Mouse (Mus musculus): Measurements from ENCODE around the gene Cpt1c.

Cpt1c gene

GRCm38 (mm10) chr7:44960512-44960910 is 14.1 kb downstream of the Cpt1c start:
- DNase-seq = no peak

DNA sequence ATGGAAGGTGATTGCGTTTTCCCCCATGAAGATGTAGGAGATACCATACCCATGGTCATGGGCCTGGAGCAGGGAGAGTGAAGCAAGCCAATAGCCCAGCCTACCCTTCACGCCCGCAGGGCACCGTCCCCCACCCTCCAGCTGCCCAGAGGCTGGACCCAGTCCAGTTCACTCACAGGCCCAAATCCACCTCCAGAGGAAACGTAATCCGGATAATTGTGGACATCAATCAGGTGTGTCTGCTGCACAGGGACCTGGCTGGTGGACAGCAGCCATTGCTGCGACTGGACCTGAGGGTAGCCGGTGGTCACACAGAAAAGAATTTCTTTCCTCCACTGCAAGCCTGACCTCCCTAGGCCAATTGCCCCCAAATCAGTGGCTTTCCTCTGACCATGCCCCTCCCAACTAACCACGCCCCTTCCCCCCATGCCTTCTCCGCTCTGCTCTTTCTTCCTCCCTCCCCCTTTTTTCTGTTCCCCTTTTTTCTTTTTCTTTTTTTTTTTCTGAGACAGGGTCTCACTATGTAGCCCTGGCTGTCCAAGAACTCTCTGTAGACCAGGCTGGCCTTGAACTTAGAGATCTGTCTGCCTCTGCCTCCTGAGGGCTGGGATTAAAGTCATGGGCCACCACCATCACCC is 14.7 kb downstream of the Cpt1c start:
- no peak for DNase-seq

- no peak for DNase-seq
Observed at GRCm38 (mm10) chr7:44959281-44959680, 15.4 kb downstream of the Cpt1c start.

- peak; percentile 31 for DNase-seq
Observed at GRCm38 (mm10) chr7:44958208-44958607, 16.4 kb downstream of the Cpt1c start.

GRCm38 (mm10) chr7:44957183-44957835 is 17.3 kb downstream of the Cpt1c start:
- DNase-seq = peak; percentile 31

DNA sequence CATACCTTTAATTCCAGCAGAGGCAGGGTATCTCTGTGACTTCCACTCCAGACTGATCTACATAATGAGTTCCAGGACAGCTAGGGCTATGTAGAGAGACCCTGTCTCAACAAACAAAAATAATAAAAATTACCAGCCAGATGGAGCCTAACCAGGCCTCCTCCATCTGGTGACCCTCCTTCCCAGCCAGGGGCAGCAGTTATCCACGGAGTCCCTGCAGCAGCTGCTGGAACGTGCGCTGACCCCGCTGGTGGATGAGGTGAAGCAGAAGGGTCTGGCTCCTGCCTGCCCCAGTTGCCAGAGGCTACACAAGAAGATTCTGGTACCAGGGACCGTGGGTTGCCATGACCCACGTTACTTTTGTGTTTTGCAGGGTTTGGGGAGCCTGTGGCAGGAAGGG is 18.4 kb downstream of the Cpt1c start:
- no peak for DNase-seq

GRCm38 (mm10) chr7:44955628-44956027 is 19.0 kb downstream of the Cpt1c start:
- DNase-seq = peak; percentile 26

GRCm38 (mm10) chr7:44954091-44954885 is 20.4 kb downstream of the Cpt1c start:
- DNase-seq = peak; percentile 22

GRCm38 (mm10) chr7:44953561-44953960 is 21.1 kb downstream of the Cpt1c start:
- DNase-seq = peak; percentile 29

DNA sequence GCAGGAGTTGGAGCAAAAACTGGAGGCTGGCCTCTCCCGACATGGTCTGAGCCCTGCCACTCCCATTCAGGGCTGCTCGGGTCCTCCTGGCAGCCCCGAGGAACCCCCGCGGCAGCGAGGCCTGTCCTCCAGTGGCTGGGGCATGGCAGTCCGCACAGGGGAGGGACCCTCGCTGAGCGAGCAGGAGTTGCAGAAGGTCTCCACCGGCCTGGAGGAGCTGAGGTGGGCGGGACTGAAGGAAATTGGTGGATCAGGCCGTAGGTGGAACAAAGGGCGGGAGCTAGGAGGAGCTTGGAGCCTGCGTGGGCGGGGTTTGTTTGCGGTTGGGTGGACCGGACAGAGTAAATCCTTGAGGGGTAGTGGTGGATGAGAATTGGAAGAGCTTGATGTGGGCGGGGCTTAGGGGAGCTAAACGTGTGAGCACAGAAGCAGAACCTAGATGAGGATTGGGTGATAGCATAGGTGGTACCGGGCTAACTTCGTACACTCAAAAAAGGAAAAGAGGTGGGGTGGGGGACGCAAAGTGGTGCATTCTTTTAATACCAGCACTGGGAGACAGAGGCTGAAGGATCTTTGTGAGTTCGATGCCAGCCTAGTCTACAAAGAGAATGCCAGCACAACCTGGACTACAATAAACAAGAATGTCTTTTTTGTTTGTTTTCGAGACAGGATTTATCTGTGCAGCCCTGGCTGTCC is 21.9 kb downstream of the Cpt1c start:
- DNase-seq = peak; percentile 88

GRCm38 (mm10) chr7:44951960-44952359 is 22.7 kb downstream of the Cpt1c start:
- DNase-seq = no peak

- no peak for DNase-seq
Observed at GRCm38 (mm10) chr7:44949922-44950321, 24.7 kb downstream of the Cpt1c start.

- DNase-seq = no peak
Observed at GRCm38 (mm10) chr7:44942904-44943303, 31.7 kb downstream of the Cpt1c start, which contains the start of gene Tsks. Tsks (plus strand) TSS chr7:44943204.

GRCm38 (mm10) chr7:44938680-44939079 is 36.0 kb downstream of the Cpt1c start:
- DNase-seq = no peak

DNA sequence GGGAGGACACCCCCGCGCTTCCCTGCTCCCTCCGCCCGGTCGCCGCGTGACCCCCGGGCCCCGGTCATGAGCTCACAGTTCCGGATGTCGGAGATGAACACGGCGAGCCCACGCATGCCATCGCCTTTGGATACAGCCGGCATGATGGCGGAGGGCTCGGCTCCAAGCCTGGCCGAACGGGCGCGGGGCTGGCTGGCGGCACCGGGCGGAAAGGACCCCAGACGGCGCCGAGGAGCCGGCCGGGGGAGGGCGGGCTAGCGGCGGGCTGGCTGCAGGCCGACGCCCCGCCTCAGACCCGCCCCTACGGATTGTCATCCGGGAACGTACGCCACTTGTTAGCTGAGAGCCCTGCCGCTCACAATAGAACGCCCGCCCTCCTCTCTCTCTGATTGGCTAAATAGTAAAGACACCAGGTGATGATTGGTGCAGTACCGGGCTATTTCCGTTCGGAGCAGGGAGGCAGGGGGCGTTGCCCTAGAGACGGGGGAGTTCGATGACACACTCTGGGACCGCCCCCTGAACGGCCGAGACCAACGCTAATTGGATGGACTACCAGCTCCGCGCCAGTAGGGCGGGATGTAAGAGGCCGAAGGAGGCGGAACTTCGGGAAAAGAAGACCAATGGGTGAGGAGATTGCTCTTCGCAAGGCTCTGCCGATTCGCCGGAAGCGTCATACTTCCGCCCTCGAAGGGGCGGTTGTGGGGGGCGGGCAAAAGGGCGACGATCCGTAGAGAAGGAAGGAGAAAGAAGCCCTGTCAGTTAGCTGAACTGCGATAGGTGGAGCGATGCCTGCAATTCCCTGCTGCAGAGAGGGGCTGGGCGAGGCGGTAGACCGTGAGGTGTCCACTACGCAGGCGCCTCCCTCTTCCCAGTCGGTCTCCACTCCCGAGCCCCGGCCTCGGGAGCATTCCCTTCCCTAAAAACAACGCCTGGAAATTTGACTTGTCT is 45.2 kb downstream of the Cpt1c start, which contains the start of gene Ap2a1:
Ap2a1 (minus strand) TSS at position 293 of the 948 bp plus-strand sequence.
- peak; percentile 100 for DNase-seq

DNA sequence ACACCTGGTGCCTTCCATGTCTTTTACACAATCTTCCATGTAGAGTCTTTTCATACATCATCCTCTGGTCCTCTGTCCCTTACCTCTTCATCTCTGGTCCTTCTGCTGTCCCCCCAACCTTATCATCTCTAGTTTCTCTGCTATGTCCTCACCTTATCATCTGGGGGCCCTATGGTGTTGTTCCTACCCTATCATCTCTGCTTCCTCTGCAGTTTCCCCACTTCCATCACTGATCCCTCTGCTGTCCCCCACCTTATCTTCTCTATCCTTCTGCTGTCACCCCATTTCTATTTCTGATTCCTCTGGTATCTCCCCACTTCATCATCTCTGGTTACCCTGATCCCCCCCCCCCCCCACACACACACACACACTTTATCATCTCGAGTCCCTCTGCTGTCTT is 46.1 kb downstream of the Cpt1c start:
- DNase-seq = peak; percentile 36

DNA sequence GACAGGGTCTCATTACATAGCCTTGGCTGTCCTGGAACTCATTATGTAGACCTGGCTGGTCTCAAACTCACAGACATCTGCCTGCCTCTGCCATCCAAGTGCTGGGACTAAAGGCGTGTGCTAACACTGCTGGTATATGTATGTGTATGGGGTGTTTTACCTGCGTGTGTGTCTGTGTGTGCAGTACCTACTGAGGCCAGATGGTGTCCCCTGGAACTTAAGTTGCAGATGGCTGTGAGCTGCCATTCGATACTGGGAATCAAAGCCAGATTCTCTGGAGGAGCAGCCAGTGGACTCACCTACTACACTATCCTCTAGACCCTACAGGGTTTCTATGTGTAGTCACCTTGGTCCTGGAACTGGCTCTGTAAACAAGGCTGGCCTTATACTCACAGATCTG is 49.2 kb downstream of the Cpt1c start:
- peak; percentile 45 for DNase-seq

DNA sequence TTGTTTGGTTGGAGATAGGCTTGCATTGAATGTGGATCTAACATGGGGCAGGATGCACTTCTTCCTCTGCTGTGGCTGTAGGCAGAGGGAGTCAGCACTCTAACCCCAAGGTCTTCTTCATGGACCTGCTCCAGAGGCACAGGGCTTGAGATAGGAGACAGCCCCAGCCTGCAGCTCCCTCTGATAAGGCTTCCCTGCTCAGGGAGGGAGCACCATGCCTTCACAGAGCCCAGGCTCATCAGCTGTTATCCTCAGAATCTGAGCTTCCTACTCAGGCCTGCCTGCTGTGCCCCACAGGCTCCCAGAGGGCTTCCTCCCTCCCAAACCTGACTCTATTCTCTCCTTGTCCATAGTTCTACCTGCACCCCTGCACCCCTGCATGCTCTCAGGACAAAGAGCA is 52.1 kb downstream of the Cpt1c start:
- no peak for DNase-seq

DNA sequence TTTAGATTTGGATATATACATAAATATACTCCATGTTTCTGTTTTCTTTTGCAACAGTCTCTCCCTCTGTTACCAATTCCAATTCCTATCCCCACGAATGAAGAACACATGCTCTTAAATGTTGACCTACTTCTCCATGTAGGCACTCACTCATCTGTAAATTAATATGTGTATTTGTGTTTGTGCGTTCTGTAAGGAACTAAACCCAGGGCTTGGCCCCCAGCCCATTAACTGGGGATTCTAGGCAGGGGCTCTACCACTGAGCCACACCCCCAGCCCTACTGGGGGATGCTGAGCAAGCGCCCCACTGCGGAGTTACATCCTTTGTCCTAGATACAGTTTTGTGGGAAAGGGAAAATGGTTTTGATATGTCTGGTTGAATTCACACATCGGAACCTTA is 55.5 kb downstream of the Cpt1c start:
- DNase-seq = no peak

- DNase-seq = no peak
Observed at GRCm38 (mm10) chr7:44918219-44918618, 56.4 kb downstream of the Cpt1c start.

- DNase-seq = no peak
Observed at GRCm38 (mm10) chr7:44916881-44917280, 57.8 kb downstream of the Cpt1c start.

DNA sequence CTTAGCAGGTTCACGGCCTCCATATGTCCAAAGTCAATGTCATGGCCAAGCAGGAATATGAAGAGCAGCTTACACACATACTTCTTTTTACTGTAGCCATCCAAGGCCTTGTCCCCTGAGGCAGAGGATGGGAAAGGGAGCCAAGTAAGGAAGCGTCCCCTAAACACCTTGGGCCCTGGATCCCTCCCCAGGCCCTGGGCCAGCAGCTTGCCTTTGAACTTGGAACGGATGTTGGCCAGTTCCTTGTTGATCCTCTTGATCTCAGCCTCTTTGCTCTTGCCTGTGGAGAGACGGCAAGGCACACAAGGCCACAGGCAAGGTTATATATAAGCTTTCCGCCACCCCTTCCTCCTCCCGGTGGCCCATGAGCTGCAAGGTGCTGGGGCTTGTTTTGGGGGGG is 58.5 kb downstream of the Cpt1c start:
- no peak for DNase-seq
